Mouse (Mus musculus) midbrain, embryonic 15.5 days (tissue): ENCODE results near the gene Hap1. TPM values are rescaled to one million over a fixed set of nuclear protein-coding genes. Genes with fewer than 3 reads are reported as not detected.

Experiments
- ATAC-seq: fragments of 200-750 bp; cut with Nextera tagmentation; replicated peaks from 2 replicates; pipeline ENCODE4 v1.8.0; 2017; ENCODE audit warnings: moderate TSS enrichment
- H3K27ac ChIP-seq: fragments of 300-500 bp; sonication (generic); 2 replicates; pipeline ENCODE4 v1.5.1; 2015; ENCODE audit warnings: mild to moderate bottlenecking, inconsistent platforms
- H3K27me3 ChIP-seq: fragments of 300-500 bp; sonication (generic); replicated peaks from 2 replicates; pipeline ENCODE4 v1.6.1; 2015; ENCODE audit warnings: inconsistent platforms
- H3K36me3 ChIP-seq: fragments of 300-500 bp; sonication (generic); replicated peaks from 2 replicates; pipeline ENCODE4 v1.6.1; 2015; ENCODE audit warnings: inconsistent platforms
- H3K4me1 ChIP-seq: fragments of 300-500 bp; sonication (generic); 2 replicates; pipeline ENCODE4 v1.6.1; 2015; ENCODE audit warnings: inconsistent platforms
- H3K4me2 ChIP-seq: fragments of 300-500 bp; sonication (generic); 2 replicates; pipeline ENCODE4 v1.6.1; 2015; ENCODE audit warnings: inconsistent platforms, mild to moderate bottlenecking, moderate library complexity
- H3K4me3 ChIP-seq: fragments of 300-500 bp; sonication (generic); 2 replicates; pipeline ENCODE4 v1.5.1; 2015; ENCODE audit warnings: mild to moderate bottlenecking, inconsistent platforms
- H3K9ac ChIP-seq: fragments of 300-500 bp; sonication (generic); 2 replicates; pipeline ENCODE4 v1.6.1; 2015; ENCODE audit warnings: mild to moderate bottlenecking, inconsistent platforms
- H3K9me3 ChIP-seq: fragments of 300-500 bp; sonication (generic); 2 replicates; pipeline ENCODE4 v1.6.1; 2016; ENCODE audit warnings: inconsistent platforms
- WGBS: fragments of 180-500 bp; shearing (Covaris S2); methylation state at CpG from one replicate; pipeline ENCODE4 v1.1.7; 2015; ENCODE audit warnings: mixed read lengths; 5-methylcytosine and 5-hydroxymethylcytosine counted together
- polyA plus RNA-seq: library from polyadenylated mRNA; unstranded; fragments of >200 nt; fragmentation: Nextera tagmentation; extraction: Ambion mirVana; gene quantifications from 2 replicates; pipeline ENCODE4 v1.2.1, GENCODE M21; 2015

Gene Hap1
- polyA plus RNA-seq, 1 experiment from 2014 or later: 315 TPM

- Histone ChIP-seq H3K4me3 (no peak overlapping the region), H3K27me3 (no peaks in the 10 kb centered on the region), H3K9ac (no peak overlapping the region), H3K4me1 (peaks cover 11% of the 10 kb centered on the region; the same call in 1 of the 2 replicates), H3K9me3 (no peaks in the 10 kb centered on the region), H3K27ac (no peak overlapping the region), H3K36me3 (peaks cover 23% of the 10 kb centered on the region), H3K4me2 (no peak overlapping the region)
- 54% methylated on average over 5 of the region's 5 CpGs for WGBS
- ATAC-seq: no peak
These were observed 30.7 kb upstream of the Hap1 start for GRCm38 (mm10) chr11:100386586-100386985.

- Histone ChIP-seq H3K9me3 (no peaks in the 10 kb centered on the region), H3K9ac (no peak overlapping the region), H3K27me3 (no peaks in the 10 kb centered on the region), H3K27ac (no peak overlapping the region), H3K4me1 (peaks cover 3% of the 10 kb centered on the region; the same call in 1 of the 2 replicates), H3K4me3 (no peak overlapping the region), H3K36me3 (peaks cover 35% of the 10 kb centered on the region), H3K4me2 (no peak overlapping the region)
- ATAC-seq: no peak
- WGBS: 94% methylated on average over 3 of the region's 3 CpGs
These were observed 29.1 kb upstream of the Hap1 start for GRCm38 (mm10) chr11:100385016-100385415.

GRCm38 (mm10) chr11:100382682-100383081 lies 26.8 kb upstream of the Hap1 start:
- no peak overlapping the region for H3K4me3 ChIP-seq
- H3K27ac ChIP-seq: no peak overlapping the region
- WGBS: 82% methylated on average over 6 of the region's 6 CpGs
- H3K36me3 ChIP-seq: peaks cover 44% of the 10 kb centered on the region
- no peaks in the 10 kb centered on the region for H3K27me3 ChIP-seq
- ATAC-seq: no peak
- no peaks in the 10 kb centered on the region for H3K9me3 ChIP-seq
- H3K4me2 ChIP-seq: no peak overlapping the region
- H3K4me1 ChIP-seq: no peaks in the 10 kb centered on the region
- H3K9ac ChIP-seq: no peak overlapping the region

- H3K27me3 ChIP-seq: no peaks in the 10 kb centered on the region
- H3K4me1 ChIP-seq: no peaks in the 10 kb centered on the region
- H3K9ac ChIP-seq: no peak overlapping the region
- H3K9me3 ChIP-seq: no peaks in the 10 kb centered on the region
- no peak overlapping the region for H3K4me3 ChIP-seq
- peaks cover 53% of the 10 kb centered on the region for H3K36me3 ChIP-seq
- no peak for ATAC-seq
- no peak overlapping the region for H3K27ac ChIP-seq
- WGBS: 90% methylated on average over 4 of the region's 4 CpGs
- no peak overlapping the region for H3K4me2 ChIP-seq
These were observed 23.4 kb upstream of the Hap1 start for GRCm38 (mm10) chr11:100379311-100379710.

GRCm38 (mm10) chr11:100378446-100378845 lies 22.5 kb upstream of the Hap1 start:
- H3K4me2 ChIP-seq: no peak overlapping the region
- 84% methylated on average over 5 of the region's 5 CpGs for WGBS
- no peak overlapping the region for H3K4me3 ChIP-seq
- H3K27me3 ChIP-seq: no peaks in the 10 kb centered on the region
- no peak overlapping the region for H3K9ac ChIP-seq
- H3K9me3 ChIP-seq: no peaks in the 10 kb centered on the region
- no peak for ATAC-seq
- H3K4me1 ChIP-seq: no peaks in the 10 kb centered on the region
- peaks cover 58% of the 10 kb centered on the region for H3K36me3 ChIP-seq
- H3K27ac ChIP-seq: no peak overlapping the region

GRCm38 (mm10) chr11:100377989-100378388 lies 22.1 kb upstream of the Hap1 start:
- no peak overlapping the region for H3K9ac ChIP-seq
- H3K36me3 ChIP-seq: peaks cover 57% of the 10 kb centered on the region
- H3K4me3 ChIP-seq: no peak overlapping the region
- H3K9me3 ChIP-seq: no peaks in the 10 kb centered on the region
- ATAC-seq: no peak
- H3K4me1 ChIP-seq: no peaks in the 10 kb centered on the region
- no peak overlapping the region for H3K4me2 ChIP-seq
- WGBS: 94% methylated on average over 14 of the region's 14 CpGs
- no peaks in the 10 kb centered on the region for H3K27me3 ChIP-seq
- no peak overlapping the region for H3K27ac ChIP-seq

- WGBS: 90% methylated on average over 21 of the region's 21 CpGs
- Histone ChIP-seq H3K4me2 (no peak overlapping the region), H3K27ac (no peak overlapping the region), H3K9me3 (no peaks in the 10 kb centered on the region), H3K4me3 (no peak overlapping the region), H3K4me1 (no peaks in the 10 kb centered on the region), H3K9ac (no peak overlapping the region), H3K36me3 (peaks cover 62% of the 10 kb centered on the region), H3K27me3 (no peaks in the 10 kb centered on the region)
- ATAC-seq: no peak
These were observed 20.9 kb upstream of the Hap1 start for GRCm38 (mm10) chr11:100376746-100377389.

GRCm38 (mm10) chr11:100376005-100376404 lies 20.1 kb upstream of the Hap1 start:
- Histone ChIP-seq H3K36me3 (peaks cover 56% of the 10 kb centered on the region), H3K9me3 (no peaks in the 10 kb centered on the region), H3K27ac (no peak overlapping the region), H3K4me2 (no peak overlapping the region), H3K4me3 (no peak overlapping the region), H3K27me3 (no peaks in the 10 kb centered on the region), H3K4me1 (no peaks in the 10 kb centered on the region), H3K9ac (no peak overlapping the region)
- 80% methylated on average over 4 of the region's 4 CpGs for WGBS
- ATAC-seq: no peak

- peaks cover 54% of the 10 kb centered on the region for H3K36me3 ChIP-seq
- H3K9ac ChIP-seq: no peak overlapping the region
- no peaks in the 10 kb centered on the region for H3K9me3 ChIP-seq
- 90% methylated on average over 9 of the region's 9 CpGs for WGBS
- H3K27ac ChIP-seq: no peak overlapping the region
- no peak overlapping the region for H3K4me3 ChIP-seq
- no peaks in the 10 kb centered on the region for H3K4me1 ChIP-seq
- H3K27me3 ChIP-seq: no peaks in the 10 kb centered on the region
- H3K4me2 ChIP-seq: no peak overlapping the region
- ATAC-seq: no peak
These were observed 19.2 kb upstream of the Hap1 start for GRCm38 (mm10) chr11:100375127-100375526.

GRCm38 (mm10) chr11:100371981-100372558 lies 16.1 kb upstream of the Hap1 start:
- Histone ChIP-seq H3K4me3 (no peak overlapping the region), H3K36me3 (peaks cover 42% of the 10 kb centered on the region), H3K9ac (no peak overlapping the region), H3K4me1 (no peaks in the 10 kb centered on the region), H3K9me3 (no peaks in the 10 kb centered on the region), H3K27ac (no peak overlapping the region), H3K4me2 (no peak overlapping the region), H3K27me3 (no peaks in the 10 kb centered on the region)
- 51% methylated on average over 8 of the region's 8 CpGs for WGBS
- peak; percentile 46 for ATAC-seq

GRCm38 (mm10) chr11:100369822-100370221 lies 13.9 kb upstream of the Hap1 start:
- H3K27ac ChIP-seq: no peak overlapping the region
- H3K9ac ChIP-seq: no peak overlapping the region
- H3K36me3 ChIP-seq: peaks cover 23% of the 10 kb centered on the region; the same call in 1 of the 2 replicates
- H3K9me3 ChIP-seq: no peaks in the 10 kb centered on the region
- H3K4me3 ChIP-seq: no peak overlapping the region
- H3K4me2 ChIP-seq: no peak overlapping the region
- no peaks in the 10 kb centered on the region for H3K4me1 ChIP-seq
- 88% methylated on average over 8 of the region's 8 CpGs for WGBS
- ATAC-seq: no peak
- H3K27me3 ChIP-seq: no peaks in the 10 kb centered on the region

- H3K36me3 ChIP-seq: peaks cover 19% of the 10 kb centered on the region; the same call in 1 of the 2 replicates
- H3K4me2 ChIP-seq: no peak overlapping the region
- H3K9me3 ChIP-seq: no peaks in the 10 kb centered on the region
- H3K4me1 ChIP-seq: no peaks in the 10 kb centered on the region
- no peak overlapping the region for H3K9ac ChIP-seq
- no peak overlapping the region for H3K4me3 ChIP-seq
- H3K27ac ChIP-seq: no peak overlapping the region
- no peaks in the 10 kb centered on the region for H3K27me3 ChIP-seq
- 82% methylated on average over 7 of the region's 7 CpGs for WGBS
- ATAC-seq: no peak
These were observed 13.2 kb upstream of the Hap1 start for GRCm38 (mm10) chr11:100369145-100369544.
